Mouse (Mus musculus): ENCODE results near the gene Cntn4. TPM values are rescaled to one million over a fixed set of nuclear protein-coding genes. Genes with fewer than 3 reads are reported as not detected.

The Cntn4 gene
- polyA plus RNA-seq, 1 experiment from 2014 or later = 3.3 TPM

DNA sequence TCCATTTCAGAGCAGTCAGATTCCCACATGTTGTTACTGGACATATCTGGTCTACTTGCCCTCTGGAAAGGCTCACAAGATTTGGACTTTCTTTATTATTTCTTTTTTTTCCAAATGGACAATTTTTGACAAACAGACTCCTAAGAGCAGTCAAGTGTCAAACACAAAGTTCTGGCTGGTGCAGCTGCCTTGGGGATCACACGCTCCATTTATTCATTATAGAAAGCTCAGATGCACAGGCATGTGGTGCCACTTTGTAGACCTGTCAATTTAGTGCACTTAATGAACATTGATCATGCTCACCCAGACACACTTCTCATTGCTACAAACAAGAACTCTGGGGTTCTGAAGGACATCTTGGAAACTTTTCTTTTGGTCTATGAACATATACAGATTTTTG, 337.7 kb downstream of the Cntn4 start:
- Histone ChIP-seq H3K4me3 (replicated peaks; ENCODE audit: low read depth, low read length) (no peak overlapping the region), H3K36me3 (ENCODE audit: insufficient read depth, low read length) (no peaks in the 10 kb centered on the region)
- DNase-seq (ENCODE audit: low spot score) = no peak

DNA sequence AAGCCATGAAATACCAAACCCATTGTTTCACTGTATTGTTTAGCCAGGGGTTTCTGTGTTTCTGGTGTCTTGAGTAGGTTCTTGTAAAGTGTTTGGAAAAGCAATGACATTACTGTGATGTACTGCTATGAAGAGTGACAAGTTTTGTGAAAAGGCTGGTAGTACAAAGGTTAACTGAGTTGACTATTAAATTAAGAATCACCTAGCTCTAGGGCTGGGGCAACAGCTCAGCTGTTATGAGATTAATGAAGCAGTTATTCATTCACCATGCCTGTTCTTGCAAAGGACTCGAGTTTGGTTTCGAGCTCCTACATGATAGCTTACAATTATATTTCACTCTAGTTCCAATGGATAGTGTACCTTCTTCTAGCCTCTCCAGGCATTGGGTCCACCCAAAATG, 371.4 kb downstream of the Cntn4 start:
- TF ChIP-seq CTCF (IDR thresholded peaks at IDR 0.05; ENCODE audit: low read depth) = no peak
- no peak overlapping the region for H3K27ac ChIP-seq
- H3K9ac ChIP-seq (ENCODE audit: low read depth, low read length) = no peak overlapping the region
- H3K27me3 ChIP-seq (ENCODE audit: insufficient read depth, low read length) = no peaks in the 10 kb centered on the region
- ATAC-seq (replicated peaks; ENCODE audit: low FRiP score, low read depth) = peak; percentile 66; the same call in 1 of the 2 replicates
- no peaks in the 10 kb centered on the region for H3K36me3 ChIP-seq (ENCODE audit: insufficient read depth, low read length)
- DNase-seq (ENCODE audit: low spot score) = peak; percentile 14
- no peak overlapping the region for H3K4me2 ChIP-seq (ENCODE audit: low read length)
- no peaks in the 10 kb centered on the region for H3K9me3 ChIP-seq (replicated peaks; ENCODE audit: low read length)
- 54% methylated on average over 2 of the region's 2 CpGs for whole genome bisulfite sequencing
- H3K4me3 ChIP-seq (replicated peaks; ENCODE audit: low read depth, low read length) = no peak overlapping the region
- no peaks in the 10 kb centered on the region for H3K4me1 ChIP-seq (replicated peaks; ENCODE audit: insufficient read depth, low read length)

More for the DNA sequence above, 337.7 kb downstream of the Cntn4 start:
- no peak for TF ChIP-seq CTCF (IDR thresholded peaks at IDR 0.05; ENCODE audit: low read depth)
- H3K9ac ChIP-seq (ENCODE audit: low read depth, low read length) = no peak overlapping the region
- 72% methylated on average over 1 of the region's 1 CpGs for WGBS
- H3K27me3 ChIP-seq (ENCODE audit: insufficient read depth, low read length) = no peaks in the 10 kb centered on the region
- H3K4me1 ChIP-seq (replicated peaks; ENCODE audit: insufficient read depth, low read length) = no peaks in the 10 kb centered on the region
- no peak overlapping the region for H3K27ac ChIP-seq
- H3K9me3 ChIP-seq (replicated peaks; ENCODE audit: low read length) = no peaks in the 10 kb centered on the region
- no peak for ATAC-seq (replicated peaks; ENCODE audit: low FRiP score, low read depth)
- H3K4me2 ChIP-seq (ENCODE audit: low read length) = no peak overlapping the region

- no peak for TF ChIP-seq CTCF (IDR thresholded peaks at IDR 0.05; ENCODE audit: low read depth)
- Histone ChIP-seq H3K4me1 (replicated peaks; ENCODE audit: insufficient read depth, low read length) (no peaks in the 10 kb centered on the region), H3K27ac (no peak overlapping the region), H3K4me2 (ENCODE audit: low read length) (no peak overlapping the region), H3K36me3 (ENCODE audit: insufficient read depth, low read length) (no peaks in the 10 kb centered on the region), H3K9ac (ENCODE audit: low read depth, low read length) (no peak overlapping the region), H3K27me3 (ENCODE audit: insufficient read depth, low read length) (no peaks in the 10 kb centered on the region), H3K4me3 (replicated peaks; ENCODE audit: low read depth, low read length) (no peak overlapping the region), H3K9me3 (replicated peaks; ENCODE audit: low read length) (no peaks in the 10 kb centered on the region)
- 58% methylated on average over 1 of the region's 1 CpGs for WGBS
- ATAC-seq (replicated peaks; ENCODE audit: low FRiP score, low read depth) = no peak
- DNase-seq (ENCODE audit: low spot score) = no peak
Measured at GRCm38 (mm10) chr6:106056123-106056522, 378.7 kb downstream of the Cntn4 start.

DNA sequence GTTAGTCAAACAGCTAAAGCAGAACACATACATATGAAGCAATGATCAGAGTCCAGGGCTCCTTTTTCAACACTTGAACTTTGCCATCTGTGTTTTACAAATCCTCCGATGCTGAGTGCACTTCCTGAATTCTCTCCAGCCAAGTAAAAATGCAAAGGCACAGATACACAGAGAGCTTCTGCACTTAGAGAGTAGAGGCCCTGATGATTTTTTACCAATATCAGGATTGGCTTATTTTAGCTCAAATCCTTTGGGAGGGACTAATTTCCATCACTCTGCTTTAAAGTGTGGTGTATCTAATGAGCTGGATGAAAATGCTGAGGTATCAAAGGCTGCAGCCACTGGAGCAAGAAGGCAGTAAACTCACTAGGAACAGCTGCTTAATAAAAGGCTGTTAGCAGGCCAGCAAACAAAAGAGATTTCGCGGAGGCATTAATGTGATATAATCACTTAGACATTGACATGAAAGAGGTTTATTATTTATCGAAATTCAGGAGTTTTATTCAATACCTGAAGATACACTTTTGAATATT, 400.7 kb downstream of the Cntn4 start:
- Histone ChIP-seq H3K36me3 (ENCODE audit: insufficient read depth, low read length) (no peaks in the 10 kb centered on the region), H3K4me2 (ENCODE audit: low read length) (no peak overlapping the region), H3K9ac (ENCODE audit: low read depth, low read length) (no peak overlapping the region), H3K27me3 (ENCODE audit: insufficient read depth, low read length) (no peaks in the 10 kb centered on the region), H3K4me1 (replicated peaks; ENCODE audit: insufficient read depth, low read length) (no peaks in the 10 kb centered on the region), H3K27ac (no peak overlapping the region), H3K9me3 (replicated peaks; ENCODE audit: low read length) (no peaks in the 10 kb centered on the region), H3K4me3 (replicated peaks; ENCODE audit: low read depth, low read length) (no peak overlapping the region)
- 61% methylated on average over 4 of the region's 4 CpGs for WGBS
- ATAC-seq (replicated peaks; ENCODE audit: low FRiP score, low read depth) (no peak), DNase-seq (ENCODE audit: low spot score) (peak; percentile 15)
- no peak for TF ChIP-seq CTCF (IDR thresholded peaks at IDR 0.05; ENCODE audit: low read depth)

GRCm38 (mm10) chr6:106078629-106079028, 401.2 kb downstream of the Cntn4 start:
- no peaks in the 10 kb centered on the region for H3K36me3 ChIP-seq (ENCODE audit: insufficient read depth, low read length)
- no peak overlapping the region for H3K4me3 ChIP-seq (replicated peaks; ENCODE audit: low read depth, low read length)

DNA sequence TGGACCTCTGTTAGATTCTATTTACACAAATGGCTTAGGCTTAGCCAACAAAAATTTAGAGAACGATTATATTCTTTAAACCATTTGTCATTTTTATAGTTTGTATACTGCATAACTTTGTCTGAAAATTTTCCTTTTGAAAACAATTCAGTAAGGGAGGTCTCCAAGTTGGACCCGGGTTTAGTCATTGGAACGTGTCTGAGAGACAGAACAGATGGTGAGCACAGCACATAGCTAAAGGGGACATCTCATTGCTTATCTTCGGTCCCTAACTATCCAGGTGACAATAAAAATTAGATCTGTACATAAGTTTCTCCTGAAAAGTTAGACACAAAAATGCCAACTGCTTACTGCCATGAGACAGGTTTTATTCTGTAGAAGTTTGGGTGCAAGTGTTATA, 420.4 kb downstream of the Cntn4 start:
- ATAC-seq (replicated peaks; ENCODE audit: low FRiP score, low read depth) (no peak), DNase-seq (ENCODE audit: low spot score) (peak; percentile 46)
- TF ChIP-seq CTCF (IDR thresholded peaks at IDR 0.05; ENCODE audit: low read depth) = no peak
- H3K27me3 ChIP-seq (ENCODE audit: insufficient read depth, low read length) = no peaks in the 10 kb centered on the region
- 68% methylated on average over 4 of the region's 4 CpGs for WGBS
- no peak overlapping the region for H3K4me3 ChIP-seq (replicated peaks; ENCODE audit: low read depth, low read length)
- no peaks in the 10 kb centered on the region for H3K36me3 ChIP-seq (ENCODE audit: insufficient read depth, low read length)
- no peaks in the 10 kb centered on the region for H3K4me1 ChIP-seq (replicated peaks; ENCODE audit: insufficient read depth, low read length)
- no peak overlapping the region for H3K9ac ChIP-seq (ENCODE audit: low read depth, low read length)
- no peak overlapping the region for H3K4me2 ChIP-seq (ENCODE audit: low read length)
- no peaks in the 10 kb centered on the region for H3K9me3 ChIP-seq (replicated peaks; ENCODE audit: low read length)
- H3K27ac ChIP-seq = no peak overlapping the region

More at GRCm38 (mm10) chr6:106078629-106079028, 401.2 kb downstream of the Cntn4 start:
- DNase-seq (ENCODE audit: low spot score) (no peak), ATAC-seq (replicated peaks; ENCODE audit: low FRiP score, low read depth) (no peak)
- TF ChIP-seq CTCF (IDR thresholded peaks at IDR 0.05; ENCODE audit: low read depth) = no peak
- Histone ChIP-seq H3K27ac (no peak overlapping the region), H3K4me1 (replicated peaks; ENCODE audit: insufficient read depth, low read length) (no peaks in the 10 kb centered on the region), H3K4me2 (ENCODE audit: low read length) (no peak overlapping the region), H3K9me3 (replicated peaks; ENCODE audit: low read length) (no peaks in the 10 kb centered on the region), H3K27me3 (ENCODE audit: insufficient read depth, low read length) (no peaks in the 10 kb centered on the region), H3K9ac (ENCODE audit: low read depth, low read length) (no peak overlapping the region)

All from kidney, postnatal 0 days (tissue).